Mouse (Mus musculus): ENCODE measurements around the gene Cox6a2.

The Cox6a2 gene

DNA sequence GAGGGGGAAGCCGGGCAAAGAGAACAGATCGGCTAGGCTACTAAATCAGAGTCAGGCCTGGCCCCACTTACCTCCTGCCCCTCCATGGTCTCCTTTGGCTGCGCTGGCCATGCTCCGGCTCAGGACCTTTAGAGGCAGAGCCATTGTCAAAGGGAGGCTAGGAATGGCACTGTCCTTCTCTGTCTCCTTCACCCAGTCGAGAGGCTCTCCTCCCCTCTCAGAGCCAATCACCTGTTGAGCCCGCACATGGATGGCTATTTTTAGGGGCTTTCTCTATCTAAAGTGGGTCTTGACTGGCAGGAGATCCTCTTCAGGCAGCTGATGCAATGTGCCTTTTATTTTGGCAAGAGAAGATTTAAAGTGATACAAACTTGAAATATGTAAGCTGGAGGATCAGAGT, at the start of gene Cox6a2:
Gene Cox6a2 (minus strand): TSS at position 236 of the 400 bp plus-strand sequence.
- no peak for DNase-seq (ENCODE audit: extremely low spot score, low read depth, low spot score)

DNA sequence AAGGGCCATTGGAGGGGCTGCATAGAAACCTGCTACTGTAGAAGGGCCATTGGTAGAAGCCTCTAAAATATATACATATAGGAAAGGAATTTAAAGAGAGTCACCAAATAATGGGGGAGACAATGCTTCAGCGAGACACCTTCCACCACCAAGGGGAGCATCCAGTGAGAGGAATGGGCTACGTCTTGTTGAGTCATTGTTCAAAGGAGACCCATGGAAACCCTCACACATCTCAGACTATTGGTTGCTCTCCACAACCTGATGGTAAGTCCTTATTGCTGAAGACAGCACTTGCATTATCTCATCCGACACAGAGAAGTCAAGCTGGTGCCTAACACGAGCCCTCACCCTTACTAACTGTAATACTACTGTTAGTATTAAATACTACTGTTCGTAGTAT, 49.6 kb upstream of the Cox6a2 start:
- DNase-seq (ENCODE audit: extremely low spot score, low read depth, low spot score) = no peak

DNA sequence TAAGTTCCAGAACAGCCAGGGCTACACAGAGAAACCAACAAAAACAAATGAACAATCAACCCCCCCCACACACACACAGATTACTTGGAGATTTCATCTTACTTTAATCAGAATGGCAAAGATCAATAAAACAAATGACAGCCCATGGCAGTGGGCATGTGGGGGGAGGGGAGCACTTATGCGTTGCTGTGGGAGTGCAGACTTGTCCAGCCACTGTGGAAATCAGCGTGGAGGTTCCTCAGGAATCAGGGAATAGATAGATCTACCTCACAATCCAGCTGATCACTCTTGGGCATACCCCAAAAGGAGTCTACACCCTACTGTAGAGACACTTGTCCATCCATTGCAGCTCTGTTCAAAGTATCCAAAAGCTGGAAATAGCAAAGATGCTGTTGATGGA, 48.8 kb upstream of the Cox6a2 start:
- no peak for DNase-seq (ENCODE audit: extremely low spot score, low read depth, low spot score)

DNA sequence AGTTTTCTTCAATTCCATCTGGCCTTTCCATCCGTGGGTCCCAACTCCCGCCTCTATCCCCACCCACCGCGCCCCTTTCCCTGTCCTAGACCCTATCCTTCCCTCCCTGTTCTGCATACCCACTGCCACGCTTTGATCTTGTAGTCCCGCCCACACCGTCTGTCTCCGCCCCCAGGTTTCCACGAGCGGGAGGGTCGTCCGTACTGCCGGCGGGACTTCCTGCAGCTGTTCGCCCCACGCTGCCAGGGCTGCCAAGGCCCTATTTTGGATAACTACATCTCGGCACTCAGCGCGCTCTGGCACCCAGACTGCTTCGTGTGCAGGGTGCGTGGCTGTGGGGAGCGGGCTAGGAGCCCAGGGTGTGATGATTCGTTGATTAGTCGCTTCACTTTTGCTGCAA, 46.4 kb upstream of the Cox6a2 start:
- no peak for DNase-seq (ENCODE audit: extremely low spot score, low read depth, low spot score)

DNA sequence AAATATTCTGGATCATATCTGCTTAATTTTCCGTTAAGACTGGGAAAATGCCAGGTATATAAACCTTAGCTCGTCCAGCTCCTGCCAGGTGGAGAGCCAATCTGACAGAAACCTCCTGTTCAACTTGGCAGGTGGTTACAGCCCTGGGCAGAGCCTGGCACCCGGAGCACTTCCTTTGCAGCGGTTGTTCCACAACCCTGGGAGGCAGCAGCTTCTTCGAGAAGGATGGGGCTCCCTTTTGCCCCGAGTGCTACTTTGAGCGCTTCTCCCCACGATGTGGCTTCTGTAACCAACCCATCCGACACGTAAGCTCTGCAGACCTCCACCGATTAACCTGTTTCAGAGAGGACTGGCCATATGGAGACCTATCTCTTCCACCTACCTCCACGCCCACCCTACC, 45.8 kb upstream of the Cox6a2 start:
- DNase-seq (ENCODE audit: extremely low spot score, low read depth, low spot score) = no peak

DNA sequence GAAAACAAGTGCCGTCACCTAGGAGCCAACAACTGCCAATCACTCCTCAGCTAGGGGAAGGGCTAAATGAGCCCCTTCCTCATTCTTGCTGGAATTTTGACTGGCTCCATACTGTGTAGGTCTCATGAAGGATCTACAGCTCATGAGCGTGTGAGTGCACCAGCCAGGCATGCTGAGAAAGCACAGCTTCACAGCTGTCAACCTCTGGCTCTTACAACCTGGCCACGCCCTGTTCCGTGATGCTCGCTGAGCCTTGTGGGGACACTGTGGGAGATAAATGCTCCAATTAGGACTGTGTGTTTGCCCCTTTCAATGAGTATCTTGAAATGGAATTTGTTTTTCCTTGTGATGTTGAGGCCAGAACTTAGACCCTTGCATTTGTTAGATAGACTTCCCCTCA, 43.8 kb upstream of the Cox6a2 start:
- no peak for DNase-seq (ENCODE audit: extremely low spot score, low read depth, low spot score)

DNA sequence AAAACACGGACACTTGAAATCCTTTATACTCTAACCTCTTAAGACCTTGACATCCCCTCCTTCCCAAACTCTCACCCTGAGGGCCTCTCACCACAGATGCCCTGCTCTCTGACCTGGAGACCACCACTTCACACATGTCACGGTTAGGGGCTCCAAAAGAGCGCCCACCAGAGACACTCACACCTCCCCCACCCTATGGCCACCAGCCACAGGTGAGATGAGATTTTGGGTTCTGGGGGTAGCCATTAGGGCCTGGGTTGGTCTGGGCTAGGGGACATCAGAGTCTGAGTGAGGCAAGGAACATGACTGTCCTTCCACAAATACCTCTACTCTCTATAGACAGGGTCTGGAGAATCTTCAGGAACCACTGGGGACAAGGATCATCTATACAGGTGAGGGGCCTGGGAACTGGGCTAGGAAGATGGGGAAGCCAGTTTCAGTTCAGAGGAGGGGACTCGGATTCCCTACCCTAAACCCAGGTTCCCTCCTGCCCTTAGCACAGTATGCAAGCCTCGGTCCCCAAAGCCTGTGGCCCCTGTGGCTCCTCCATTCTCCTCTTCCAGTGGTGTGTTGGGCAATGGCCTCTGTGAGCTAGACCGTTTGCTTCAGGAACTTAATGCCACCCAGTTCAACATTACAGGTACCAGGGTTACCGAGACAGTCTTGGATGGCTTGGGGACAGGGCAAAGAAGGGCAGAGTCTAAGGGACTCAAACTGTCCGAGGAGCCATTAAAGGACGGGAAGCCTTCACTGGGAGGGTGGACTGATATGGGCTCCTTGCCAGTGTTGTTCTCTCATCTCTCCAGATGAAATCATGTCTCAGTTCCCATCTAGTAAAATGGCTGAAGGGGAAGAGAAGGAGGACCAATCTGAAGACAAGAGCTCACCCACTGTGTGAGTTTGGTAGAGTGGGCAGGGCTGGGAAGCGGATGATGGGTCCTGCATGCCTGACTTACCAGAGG, 42.2 kb upstream of the Cox6a2 start:
- DNase-seq (ENCODE audit: extremely low spot score, low read depth, low spot score) = no peak

DNA sequence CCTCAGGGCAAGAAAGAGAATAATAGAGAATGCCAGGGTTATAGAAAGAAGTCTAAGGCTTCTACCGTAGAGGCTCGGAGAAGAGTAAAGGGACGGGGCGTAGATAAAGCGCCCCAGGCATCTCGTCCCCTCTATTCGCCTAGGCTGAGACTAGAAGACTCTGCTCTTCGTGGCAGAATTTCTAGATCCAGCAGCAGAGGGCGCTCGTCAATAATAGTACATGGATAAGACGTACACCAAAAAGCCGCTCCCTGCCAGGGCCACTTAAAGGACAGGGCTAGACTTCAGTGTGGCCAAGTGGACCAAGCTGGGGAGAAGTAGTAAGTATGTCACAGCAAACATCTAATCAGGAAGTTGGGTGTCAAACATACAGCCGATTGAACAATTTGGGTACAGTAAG, 41.3 kb upstream of the Cox6a2 start:
- DNase-seq (ENCODE audit: extremely low spot score, low read depth, low spot score) = peak; percentile 70

DNA sequence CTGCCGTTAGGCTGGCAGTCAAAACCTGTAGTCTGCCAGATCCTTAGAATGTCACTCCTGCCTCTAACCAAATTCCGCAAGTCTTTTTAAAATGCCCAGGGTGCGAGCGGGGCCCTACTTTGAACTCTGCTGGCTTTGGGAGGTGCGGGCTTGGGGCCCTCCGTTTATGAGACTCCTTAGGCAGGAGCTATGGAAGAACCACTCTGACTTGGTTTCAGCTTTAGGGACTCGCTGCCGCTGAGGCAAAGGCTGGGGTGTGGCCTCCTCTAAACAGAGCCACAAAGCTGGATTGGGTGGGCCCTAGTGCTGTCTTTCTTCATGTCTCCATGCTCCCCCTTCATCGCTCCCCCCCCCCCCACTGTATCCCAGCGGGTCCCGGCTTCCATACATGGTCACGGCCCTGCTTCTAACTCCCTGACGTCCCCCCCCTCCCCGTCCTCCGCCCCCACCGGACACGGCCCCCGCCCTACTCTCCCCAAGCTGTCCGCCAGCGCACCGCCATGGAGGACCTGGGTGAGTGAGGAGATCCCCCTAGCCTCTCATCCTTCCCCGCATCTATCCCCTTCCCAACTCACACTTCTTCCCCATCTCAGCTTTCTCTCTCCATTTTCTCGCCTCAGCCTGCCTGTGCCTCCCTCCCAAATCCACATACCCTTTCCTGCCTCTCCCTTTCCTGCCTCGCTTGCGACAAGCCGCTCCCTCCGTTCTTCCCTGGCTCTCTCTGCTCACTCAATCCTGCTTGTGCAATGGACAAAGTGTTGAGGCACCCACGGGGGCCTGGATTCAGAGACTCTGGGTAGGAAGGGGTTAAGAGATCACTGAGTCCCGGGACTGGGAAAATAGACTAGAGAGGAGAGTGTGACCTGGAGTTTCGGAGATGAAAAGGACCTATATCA, 40.6 kb upstream of the Cox6a2 start, which contains the start of gene Tgfb1i1:
Gene Tgfb1i1 (plus strand): TSS at position 317 of the 896 bp plus-strand sequence.
- DNase-seq (ENCODE audit: extremely low spot score, low read depth, low spot score) = no peak

DNA sequence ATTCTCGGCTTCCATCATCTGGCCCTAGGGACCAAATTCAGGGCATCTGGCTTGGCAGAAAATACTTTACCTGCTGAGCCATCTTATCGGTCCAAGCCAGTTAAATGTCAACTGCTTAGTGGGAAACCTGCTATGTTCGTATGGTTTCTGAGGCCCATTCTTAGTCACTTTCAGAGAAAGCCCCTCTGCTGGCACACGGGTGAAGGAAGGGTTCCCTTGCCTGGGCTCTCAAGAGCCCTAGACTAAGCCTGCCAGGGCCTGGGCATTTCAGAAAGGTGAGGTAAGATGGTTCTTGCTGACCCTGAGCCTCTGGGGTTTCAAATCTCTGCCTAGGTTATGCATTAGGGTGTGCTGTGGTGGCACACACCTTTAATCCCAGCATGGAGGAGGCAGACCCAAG, 39.4 kb upstream of the Cox6a2 start:
- DNase-seq (ENCODE audit: extremely low spot score, low read depth, low spot score) = no peak

DNA sequence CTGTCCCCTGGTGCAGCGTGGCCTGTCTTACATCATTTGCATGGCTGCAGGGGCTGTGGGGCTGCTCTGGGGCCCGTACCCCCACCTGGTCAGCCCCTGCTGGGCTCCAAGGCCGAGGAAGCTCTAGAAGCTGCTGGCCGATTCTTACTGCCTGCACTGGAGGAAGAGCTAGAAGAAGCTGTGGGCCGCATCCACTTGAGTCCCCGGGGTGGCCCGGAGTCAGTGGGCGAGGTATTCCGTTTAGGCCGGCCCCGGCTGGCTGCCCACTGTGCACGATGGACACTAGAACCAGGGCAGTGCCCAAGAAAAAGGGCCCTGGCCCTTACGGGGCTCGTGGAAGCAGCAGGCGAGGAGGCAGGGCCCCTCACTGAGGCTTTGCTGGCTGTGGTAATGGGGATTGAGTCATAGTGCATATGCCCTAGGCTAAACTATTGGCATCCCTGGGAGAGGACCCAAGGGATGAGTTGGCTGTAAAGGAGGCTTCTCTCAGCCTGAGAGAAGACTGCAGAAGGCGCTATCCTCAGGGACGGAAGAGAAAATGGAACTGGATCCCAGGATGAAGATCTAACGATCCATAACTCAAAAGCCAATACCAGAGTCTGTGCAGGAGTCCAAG, 38.3 kb upstream of the Cox6a2 start:
- no peak for DNase-seq (ENCODE audit: extremely low spot score, low read depth, low spot score)

DNA sequence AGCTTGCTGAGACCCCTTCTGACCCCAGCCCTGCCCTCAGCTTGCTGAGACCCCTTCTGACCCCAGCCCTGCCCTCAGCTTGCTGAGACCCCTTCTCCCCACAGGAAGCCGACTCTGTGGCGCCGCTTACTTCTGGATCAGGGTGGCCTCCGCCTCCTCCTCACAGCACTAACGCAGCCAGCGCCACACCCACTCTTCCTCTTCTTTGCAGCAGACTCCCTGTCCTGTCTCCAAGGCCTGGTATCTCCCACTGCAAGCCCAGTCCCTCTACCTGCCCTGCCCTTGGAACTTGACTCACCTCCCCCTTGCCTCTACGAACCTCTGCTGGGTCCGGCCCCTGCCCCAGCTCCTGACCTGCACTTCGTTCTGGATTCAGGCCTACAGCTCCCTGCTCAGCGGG, 37.7 kb upstream of the Cox6a2 start:
- no peak for DNase-seq (ENCODE audit: extremely low spot score, low read depth, low spot score)

DNA sequence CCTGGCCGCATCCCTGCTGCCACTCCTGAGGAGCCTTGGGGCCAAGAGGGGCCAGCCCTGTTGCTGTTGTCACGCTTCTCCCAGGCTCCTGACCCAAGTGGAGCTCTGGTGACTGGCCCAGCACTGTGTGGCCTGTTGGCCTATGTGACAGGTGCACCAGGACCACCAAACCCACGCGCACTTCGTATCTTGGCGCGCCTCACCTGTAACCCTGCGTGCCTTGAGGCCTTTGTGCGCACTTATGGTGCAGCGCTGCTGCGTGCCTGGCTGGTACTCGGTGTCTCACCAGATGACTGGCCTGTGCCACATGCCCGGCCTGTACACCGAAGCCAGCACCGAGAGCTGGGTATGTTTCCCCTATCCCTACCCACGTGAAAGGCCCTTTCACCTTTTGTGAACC, 36.1 kb upstream of the Cox6a2 start:
- DNase-seq (ENCODE audit: extremely low spot score, low read depth, low spot score) = no peak

DNA sequence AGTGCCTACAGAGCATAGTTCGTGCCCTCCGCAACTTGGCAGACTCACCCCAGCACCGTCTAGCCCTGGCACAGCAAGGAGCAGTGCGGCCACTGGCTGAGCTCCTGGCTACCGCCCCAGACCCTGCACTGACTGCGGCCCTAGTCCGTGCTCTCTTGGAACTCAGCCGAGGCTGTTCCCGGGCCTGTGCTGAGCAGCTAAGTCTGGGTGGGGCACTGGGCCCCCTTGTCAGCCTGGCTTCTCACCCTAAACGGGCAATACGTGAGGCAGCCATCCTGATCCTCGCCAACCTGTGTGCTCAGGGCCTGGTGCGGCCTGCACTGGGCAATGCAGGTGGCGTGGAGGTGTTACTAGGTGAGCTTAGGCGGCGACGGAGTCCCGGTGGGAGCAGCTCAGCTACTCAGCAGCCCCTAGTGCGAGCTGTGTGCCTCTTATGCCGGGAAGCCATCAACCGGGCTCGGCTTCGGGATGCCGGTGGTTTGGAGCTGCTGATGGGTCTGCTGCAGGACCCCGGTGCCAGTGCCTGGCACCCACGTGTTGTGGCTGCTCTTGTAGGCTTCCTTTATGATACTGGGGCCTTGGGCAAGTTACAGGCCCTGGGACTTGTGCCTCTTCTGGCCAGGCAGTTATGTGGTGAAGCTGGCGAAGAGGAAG, 34.1 kb upstream of the Cox6a2 start:
- DNase-seq (ENCODE audit: extremely low spot score, low read depth, low spot score) = no peak

DNA sequence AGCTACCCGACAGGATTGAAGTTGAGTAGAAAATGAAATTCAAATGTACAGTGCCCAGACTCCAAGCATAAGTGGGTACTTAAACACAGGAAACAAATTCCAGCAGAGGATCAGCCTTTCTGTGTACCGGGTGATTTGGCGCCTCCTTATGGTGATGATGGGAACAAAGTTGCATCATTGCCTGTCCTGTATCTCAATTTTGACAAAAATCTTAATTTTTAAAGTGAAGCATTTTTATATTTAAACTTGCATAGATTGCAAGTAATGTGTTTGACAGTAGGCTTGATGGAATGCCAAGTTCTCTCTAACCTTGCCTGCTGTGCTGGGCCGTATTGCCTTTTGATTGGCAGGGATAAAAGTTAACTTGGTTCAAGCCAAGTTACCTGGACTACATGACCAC, 32.8 kb upstream of the Cox6a2 start:
- DNase-seq (ENCODE audit: extremely low spot score, low read depth, low spot score) = peak; percentile 44

DNA sequence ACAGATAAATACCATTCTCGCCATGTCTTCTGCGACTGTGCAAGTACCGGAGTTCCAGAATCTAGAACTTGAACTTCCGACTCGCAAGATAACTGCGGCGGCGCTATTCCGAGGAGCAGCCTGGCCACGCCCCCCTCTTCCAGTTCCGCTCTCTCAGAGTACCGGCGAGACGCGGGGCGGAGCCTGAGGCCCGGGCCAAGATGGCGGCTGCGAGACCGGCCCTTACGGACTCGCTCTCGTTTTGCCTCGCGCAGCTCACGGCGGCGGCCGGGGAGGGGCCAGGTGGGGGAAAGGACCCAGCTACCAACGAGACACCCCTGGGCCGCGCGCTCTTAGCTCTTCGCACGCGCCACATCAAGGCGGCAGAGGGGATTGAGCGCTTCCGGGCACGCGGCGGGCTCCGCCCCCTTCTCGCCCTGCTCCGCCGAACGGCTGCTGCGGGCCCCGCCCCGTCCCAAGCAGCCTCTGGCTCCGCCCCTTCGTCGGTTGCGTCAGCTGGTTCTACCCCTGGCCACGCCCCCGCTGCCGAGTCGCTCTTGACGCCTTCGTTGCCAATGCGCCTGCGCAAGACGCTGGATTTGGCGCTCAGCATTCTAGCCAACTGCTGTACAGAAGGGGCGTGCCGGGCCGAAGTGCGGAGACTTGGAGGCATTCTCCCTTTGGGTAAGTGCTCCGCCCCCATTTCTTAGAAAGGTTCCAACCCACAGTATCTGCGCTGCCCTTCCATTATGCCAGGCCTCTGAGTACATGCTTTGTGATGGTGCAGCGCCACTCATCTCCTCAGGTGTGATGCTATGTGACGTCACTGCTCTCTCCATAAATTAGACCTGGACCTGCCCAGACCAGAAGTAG, 32.0 kb upstream of the Cox6a2 start, which contains the start of gene 9130023H24Rik:
Gene 9130023H24Rik (minus strand): TSS at position 105 of the 852 bp plus-strand sequence.
- DNase-seq (ENCODE audit: extremely low spot score, low read depth, low spot score) = peak; percentile 95

DNA sequence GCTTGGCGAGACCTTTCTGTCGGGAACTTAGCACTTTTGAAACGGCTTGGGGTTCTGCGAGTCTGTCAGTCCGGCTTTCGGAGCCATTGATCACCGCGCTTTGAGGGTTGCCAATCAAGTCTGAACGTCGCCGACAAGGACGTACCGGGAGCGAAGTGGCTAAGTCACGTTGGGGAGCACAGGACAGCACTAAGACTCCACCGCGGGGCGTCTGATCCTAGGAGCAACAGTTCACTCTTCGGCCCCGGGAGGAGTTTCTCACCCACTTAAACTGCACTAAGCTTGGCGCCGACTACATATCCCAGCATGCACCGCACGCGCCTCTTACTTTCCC, 31.4 kb upstream of the Cox6a2 start:
- DNase-seq (ENCODE audit: extremely low spot score, low read depth, low spot score) = no peak

DNA sequence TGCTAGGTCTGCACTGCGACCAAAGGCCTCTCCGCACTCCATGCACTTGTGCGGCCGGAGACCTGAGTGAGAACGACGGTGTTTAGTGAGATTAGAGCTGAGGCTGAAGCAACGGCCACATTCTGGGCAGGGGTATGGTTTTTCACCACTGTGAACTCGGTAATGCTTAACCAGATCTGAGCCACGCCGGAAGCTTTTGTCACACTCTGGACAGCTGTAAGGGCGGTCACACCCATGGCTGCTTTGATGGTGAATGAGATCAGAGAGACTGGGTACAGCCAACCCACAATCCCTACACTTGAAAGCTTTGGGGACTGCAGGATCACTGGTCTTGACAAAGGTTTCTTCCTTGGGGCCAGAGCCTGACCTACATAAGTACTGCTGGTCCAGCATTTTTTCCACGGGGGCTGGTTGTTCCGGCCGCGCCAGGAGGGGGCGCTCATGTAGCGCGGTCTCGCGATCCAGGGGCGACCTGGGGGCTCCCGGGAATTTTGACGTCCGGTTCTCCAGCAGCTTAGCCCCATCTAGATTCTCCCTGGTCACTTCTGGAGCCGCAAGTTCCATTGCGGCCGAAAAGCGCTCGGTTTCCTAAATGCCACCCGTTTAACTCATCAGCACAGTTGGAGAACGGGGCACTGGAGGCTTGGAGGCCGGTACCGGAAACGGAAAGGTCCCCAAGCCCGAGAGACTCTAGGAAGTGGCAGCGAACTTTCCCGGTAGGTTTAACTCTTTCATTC, 30.8 kb upstream of the Cox6a2 start, which contains the start of gene Armc5:
Gene Armc5 (plus strand): TSS at position 487 of the 737 bp plus-strand sequence.
- DNase-seq (ENCODE audit: extremely low spot score, low read depth, low spot score) = peak; percentile 46

DNA sequence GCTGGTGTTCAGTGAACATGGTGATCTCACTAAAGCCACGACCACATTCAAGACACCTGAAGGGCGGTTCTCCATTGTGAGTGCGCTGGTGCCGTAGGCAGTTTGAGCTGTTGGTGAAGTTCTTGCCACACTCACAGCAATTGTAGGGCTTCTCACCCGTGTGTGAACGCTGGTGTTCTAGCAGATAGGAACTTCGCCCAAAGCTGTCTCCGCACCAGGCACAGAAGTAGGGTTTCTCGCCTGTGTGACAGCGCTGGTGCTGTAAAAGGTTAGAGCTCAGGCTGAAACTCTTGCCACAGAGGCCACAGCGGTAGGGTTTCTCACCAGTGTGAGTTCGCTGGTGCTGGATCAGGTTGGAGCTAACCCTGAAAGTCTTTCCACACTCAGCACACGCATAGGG, 30.2 kb upstream of the Cox6a2 start:
- no peak for DNase-seq (ENCODE audit: extremely low spot score, low read depth, low spot score)
